Mouse (Mus musculus) testis, adult 2 months (tissue): ENCODE results near the gene Gm11733.

Experiments
- CTCF ChIP-seq: fragments of 200-500 bp; IDR thresholded peaks from 2 replicates; pipeline ENCODE4 v1.5.1; 2012; ENCODE audit warnings: low read depth, mild to moderate bottlenecking, inconsistent platforms, low read length, moderate library complexity; ENCODE audit not compliant: control insufficient read depth, insufficient read depth, insufficient replicate concordance
- POLR2A ChIP-seq: fragments of 200-500 bp; IDR thresholded peaks from 2 replicates; pipeline ENCODE4 v1.6.1; 2012; ENCODE audit warnings: low read depth, mild to moderate bottlenecking, inconsistent platforms, low read length, moderate library complexity; ENCODE audit not compliant: control insufficient read depth

- no peak for TF ChIP-seq CTCF
- TF ChIP-seq POLR2A: no peak
Observed at GRCm38 (mm10) chr11:117466292-117466691, 17.9 kb upstream of the Gm11733 start.
